Mouse (Mus musculus) kidney, embryonic 15.5 days (tissue): ENCODE data around the gene Gm44973. TPM values are rescaled to one million over a fixed set of nuclear protein-coding genes. Genes with fewer than 3 reads are reported as not detected.
"Not testable (repeated sequence)": the region's sequence is repeated elsewhere in the genome, so short reads cannot be mapped to it uniquely, and the experiment has no call there.

ENCODE experiments used
- ATAC-seq: fragments of 200-750 bp; cut with Nextera tagmentation; replicated peaks from 2 replicates; pipeline ENCODE4 v1.8.0; 2017; ENCODE audit warnings: moderate TSS enrichment; ENCODE audit not compliant: low FRiP score
- H3K27ac ChIP-seq: fragments of 300-500 bp; sonication (generic); 2 replicates; pipeline ENCODE4 v1.5.1; 2015; ENCODE audit warnings: mild to moderate bottlenecking, inconsistent platforms
- H3K27me3 ChIP-seq: fragments of 300-500 bp; sonication (generic); 2 replicates; pipeline ENCODE4 v1.6.1; 2015; ENCODE audit warnings: inconsistent platforms
- H3K36me3 ChIP-seq: fragments of 300-500 bp; sonication (generic); 2 replicates; pipeline ENCODE4 v1.6.1; 2015; ENCODE audit warnings: inconsistent platforms
- H3K4me1 ChIP-seq: fragments of 300-500 bp; sonication (generic); 2 replicates; pipeline ENCODE4 v1.6.1; 2015; ENCODE audit warnings: inconsistent platforms
- H3K4me2 ChIP-seq: fragments of 300-500 bp; sonication (generic); 2 replicates; pipeline ENCODE4 v1.6.1; 2015; ENCODE audit warnings: moderate library complexity, mild to moderate bottlenecking, inconsistent platforms
- H3K4me3 ChIP-seq: fragments of 300-500 bp; sonication (generic); replicated peaks from 2 replicates; pipeline ENCODE4 v1.5.1; 2015; ENCODE audit warnings: mild to moderate bottlenecking, inconsistent platforms
- H3K9ac ChIP-seq: fragments of 300-500 bp; sonication (generic); 2 replicates; pipeline ENCODE4 v1.6.1; 2015; ENCODE audit warnings: mild to moderate bottlenecking, inconsistent platforms
- H3K9me3 ChIP-seq: fragments of 300-500 bp; sonication (generic); replicated peaks from 2 replicates; pipeline ENCODE4 v1.6.1; 2016; ENCODE audit warnings: inconsistent platforms
- WGBS: fragments of 180-500 bp; shearing (Covaris S2); methylation state at CpG from one replicate; pipeline ENCODE4 v1.1.7; 2015; ENCODE audit warnings: mixed read lengths; 5-methylcytosine and 5-hydroxymethylcytosine counted together
- polyA plus RNA-seq: library from polyadenylated mRNA; unstranded; fragments of >200 nt; fragmentation: Nextera tagmentation; extraction: Ambion mirVana; gene quantifications from 2 replicates; pipeline ENCODE4 v1.2.1, GENCODE M21; 2015

Gene Gm44973
- polyA plus RNA-seq, 1 experiment from 2014 or later, result 2.5 TPM

DNA sequence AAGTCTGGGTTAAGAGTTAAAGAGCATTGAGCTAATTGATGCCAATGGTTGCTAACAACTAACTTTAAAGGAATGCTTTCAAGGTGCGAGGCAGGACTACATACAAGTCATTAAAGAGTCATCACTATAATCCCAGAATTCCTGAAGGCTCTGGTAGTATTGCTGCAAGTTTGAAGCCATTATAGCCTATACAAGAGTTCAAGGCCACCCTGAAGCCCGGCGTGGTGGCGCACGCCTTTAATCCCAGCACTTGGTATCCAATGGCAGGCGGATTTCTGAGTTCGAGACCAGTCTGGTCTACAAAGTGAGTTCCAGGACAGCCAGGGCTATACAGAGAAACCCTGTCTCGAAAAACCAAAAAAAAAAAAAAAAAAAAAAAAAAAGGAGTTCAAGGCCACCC is 4.3 kb downstream of the Gm44973 start:
- Histone ChIP-seq H3K4me1 (peaks cover 30% of the 10 kb centered on the region), H3K9ac (peak overlapping the region; percentile 51), H3K36me3 (peaks cover 44% of the 10 kb centered on the region), H3K27ac (peak overlapping the region; percentile 97), H3K4me3 (peak overlapping the region; percentile 66), H3K4me2 (peak overlapping the region; percentile 67)
- not testable (repeated sequence) for ATAC-seq, H3K9me3 ChIP-seq, H3K27me3 ChIP-seq
- 28% methylated on average over 8 of the region's 8 CpGs for WGBS

DNA sequence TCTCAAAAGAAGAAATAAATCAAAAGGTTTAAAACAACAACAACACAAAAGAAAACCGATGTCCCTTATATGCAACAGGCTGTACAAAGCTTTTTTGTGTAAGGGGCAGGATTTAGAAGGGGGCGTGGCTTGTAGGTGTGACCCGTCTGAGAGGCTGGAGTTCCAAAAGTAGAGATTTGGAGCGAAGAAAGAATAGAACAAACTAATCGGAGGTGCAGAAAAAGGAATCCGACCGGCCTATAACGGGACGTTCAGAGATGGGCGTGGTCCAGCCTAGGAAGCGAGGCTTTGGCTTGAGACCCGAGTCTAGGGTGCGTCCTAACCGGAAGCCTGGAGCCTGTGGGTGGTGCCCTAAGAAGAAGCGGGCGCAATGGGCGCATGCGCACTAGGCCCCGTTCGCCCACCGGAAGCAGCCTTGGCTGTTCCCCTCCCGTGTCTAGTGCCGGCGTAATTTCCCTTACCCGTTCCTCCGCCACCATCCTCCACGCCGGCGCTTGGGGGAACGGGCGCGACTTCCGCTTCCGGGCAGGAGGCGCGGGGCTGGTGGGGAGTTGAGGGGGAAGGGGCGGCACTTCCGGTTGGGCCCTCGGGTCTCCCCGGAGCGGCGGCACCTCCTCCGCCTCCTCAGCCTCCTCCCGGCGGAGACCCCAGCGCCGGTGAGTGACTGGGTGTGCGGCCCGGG is 4.8 kb downstream of the Gm44973 start, which contains the start of the genes Zfp865 and Ccdc106:
Zfp865 (plus strand) TSS at position 377 of the 682 bp plus-strand sequence.
Ccdc106 (plus strand) TSS at position 554 of the 682 bp plus-strand sequence.
- H3K27ac ChIP-seq, result peak within 1 kb of the TSS; percentile 97
- H3K36me3 ChIP-seq, result peaks cover 49% of the 10 kb centered on the region
- H3K27me3 ChIP-seq, result no peaks in the 10 kb centered on the region
- ATAC-seq, result peak; percentile 91
- WGBS, result under 1% methylated on average over 29 of the region's 49 CpGs
- H3K9ac ChIP-seq, result peak within 1 kb of the TSS; percentile 81
- H3K4me2 ChIP-seq, result peak within 1 kb of the TSS; percentile 67
- H3K9me3 ChIP-seq, result no peaks in the 10 kb centered on the region
- peaks cover 30% of the 10 kb centered on the region for H3K4me1 ChIP-seq
- peak within 1 kb of the TSS; percentile 66 for H3K4me3 ChIP-seq

DNA sequence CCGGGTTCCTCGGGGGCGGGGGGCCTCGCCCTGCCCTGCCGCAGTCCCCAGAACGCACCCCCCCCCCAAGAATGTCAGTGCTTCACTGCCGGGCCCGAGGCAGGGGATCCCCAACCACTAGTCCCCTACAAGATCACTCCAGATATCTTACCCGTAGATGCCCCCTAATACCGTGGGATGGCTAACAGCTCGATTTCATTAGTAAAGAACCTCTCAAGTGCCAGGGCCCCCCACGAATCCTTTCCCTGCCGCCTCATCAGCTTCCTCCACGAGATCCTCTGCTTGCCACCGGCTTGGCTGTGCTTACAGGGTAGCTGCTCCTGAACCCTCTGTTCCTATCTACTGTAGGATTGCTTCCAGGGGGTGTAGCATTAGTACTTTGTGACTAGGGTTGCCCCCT is 5.4 kb downstream of the Gm44973 start:
- peak overlapping the region; percentile 97 for H3K27ac ChIP-seq
- no peaks in the 10 kb centered on the region for H3K9me3 ChIP-seq
- peak overlapping the region; percentile 81 for H3K9ac ChIP-seq
- peaks cover 55% of the 10 kb centered on the region for H3K36me3 ChIP-seq
- H3K27me3 ChIP-seq, result no peaks in the 10 kb centered on the region
- peak overlapping the region; percentile 66 for H3K4me3 ChIP-seq
- WGBS, result 3% methylated on average over 15 of the region's 15 CpGs
- peak overlapping the region; percentile 67 for H3K4me2 ChIP-seq
- ATAC-seq, result peak; percentile 7
- H3K4me1 ChIP-seq, result peaks cover 30% of the 10 kb centered on the region

DNA sequence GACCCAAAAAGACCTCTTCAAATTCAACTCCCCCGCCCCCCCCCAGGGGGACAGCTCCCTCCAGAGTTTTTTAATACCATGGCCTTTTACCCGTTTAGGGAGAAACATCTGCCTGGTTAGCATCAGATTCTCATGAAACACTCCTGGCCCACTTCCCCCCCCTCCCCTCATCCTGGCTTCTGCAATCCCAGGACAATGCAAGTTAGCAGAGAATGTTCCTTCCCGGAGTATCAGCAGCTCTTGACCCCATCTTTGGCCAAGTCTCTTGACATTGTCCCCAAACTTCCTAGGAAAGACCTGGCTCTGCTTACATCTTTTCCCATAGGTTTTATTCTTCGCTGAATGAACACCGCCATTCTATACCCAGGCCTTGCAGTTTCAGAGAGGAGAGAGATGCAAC is 5.9 kb downstream of the Gm44973 start:
- WGBS, result 48% methylated on average over 5 of the region's 5 CpGs
- Histone ChIP-seq H3K9me3 (no peaks in the 10 kb centered on the region), H3K4me2 (peak overlapping the region; percentile 67), H3K4me3 (peak overlapping the region; percentile 66), H3K27me3 (no peaks in the 10 kb centered on the region), H3K4me1 (peaks cover 25% of the 10 kb centered on the region), H3K36me3 (peaks cover 60% of the 10 kb centered on the region), H3K9ac (peak overlapping the region; percentile 81), H3K27ac (peak overlapping the region; percentile 97)
- no peak for ATAC-seq

DNA sequence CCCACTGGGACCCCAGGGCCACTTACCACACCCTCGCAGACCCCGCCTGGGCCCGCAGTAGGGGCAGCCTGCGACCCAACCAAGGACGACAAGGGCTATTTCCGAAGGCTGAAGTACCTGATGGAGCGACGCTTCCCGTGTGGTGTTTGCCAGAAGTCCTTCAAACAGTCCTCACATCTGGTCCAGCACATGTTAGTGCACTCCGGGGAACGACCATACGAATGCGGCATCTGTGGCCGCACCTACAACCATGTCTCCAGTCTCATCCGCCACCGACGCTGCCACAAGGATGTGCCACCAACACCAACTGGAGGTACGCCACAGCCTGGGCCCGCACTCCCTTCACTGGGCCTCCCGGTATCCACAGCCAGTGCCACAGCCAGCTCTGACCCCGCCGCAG is 14.2 kb downstream of the Gm44973 start:
- peaks cover 98% of the 10 kb centered on the region for H3K36me3 ChIP-seq
- no peak overlapping the region for H3K9ac ChIP-seq
- no peak overlapping the region for H3K4me2 ChIP-seq
- peaks cover 38% of the 10 kb centered on the region for H3K9me3 ChIP-seq
- no peak overlapping the region for H3K27ac ChIP-seq
- H3K4me3 ChIP-seq, result no peak overlapping the region
- H3K27me3 ChIP-seq, result no peaks in the 10 kb centered on the region
- ATAC-seq, result 0 out of 2 replicates have a peak, but pooled peaks have one; percentile 20
- no peaks in the 10 kb centered on the region for H3K4me1 ChIP-seq
- WGBS, result 95% methylated on average over 22 of the region's 22 CpGs

DNA sequence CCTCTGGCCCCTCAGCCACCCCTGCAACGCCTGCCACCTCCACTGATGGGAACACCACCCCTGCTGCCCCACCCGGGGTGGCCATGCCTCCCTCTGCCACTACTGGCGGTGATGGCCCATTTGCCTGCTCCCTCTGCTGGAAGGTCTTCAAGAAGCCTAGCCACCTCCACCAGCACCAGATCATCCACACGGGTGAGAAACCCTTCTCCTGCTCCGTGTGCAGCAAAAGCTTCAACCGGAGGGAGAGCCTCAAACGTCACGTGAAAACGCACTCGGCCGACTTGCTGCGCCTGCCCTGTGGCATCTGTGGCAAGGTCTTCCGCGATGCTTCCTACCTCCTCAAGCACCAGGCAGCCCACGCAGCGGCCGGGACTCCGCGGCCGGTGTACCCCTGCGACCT is 14.7 kb downstream of the Gm44973 start:
- WGBS, result 91% methylated on average over 21 of the region's 21 CpGs
- Histone ChIP-seq H3K27ac (no peak overlapping the region), H3K4me2 (no peak overlapping the region), H3K4me1 (no peaks in the 10 kb centered on the region), H3K27me3 (no peaks in the 10 kb centered on the region), H3K4me3 (no peak overlapping the region), H3K9ac (no peak overlapping the region), H3K9me3 (peaks cover 38% of the 10 kb centered on the region), H3K36me3 (peaks cover 98% of the 10 kb centered on the region)
- no peak for ATAC-seq

DNA sequence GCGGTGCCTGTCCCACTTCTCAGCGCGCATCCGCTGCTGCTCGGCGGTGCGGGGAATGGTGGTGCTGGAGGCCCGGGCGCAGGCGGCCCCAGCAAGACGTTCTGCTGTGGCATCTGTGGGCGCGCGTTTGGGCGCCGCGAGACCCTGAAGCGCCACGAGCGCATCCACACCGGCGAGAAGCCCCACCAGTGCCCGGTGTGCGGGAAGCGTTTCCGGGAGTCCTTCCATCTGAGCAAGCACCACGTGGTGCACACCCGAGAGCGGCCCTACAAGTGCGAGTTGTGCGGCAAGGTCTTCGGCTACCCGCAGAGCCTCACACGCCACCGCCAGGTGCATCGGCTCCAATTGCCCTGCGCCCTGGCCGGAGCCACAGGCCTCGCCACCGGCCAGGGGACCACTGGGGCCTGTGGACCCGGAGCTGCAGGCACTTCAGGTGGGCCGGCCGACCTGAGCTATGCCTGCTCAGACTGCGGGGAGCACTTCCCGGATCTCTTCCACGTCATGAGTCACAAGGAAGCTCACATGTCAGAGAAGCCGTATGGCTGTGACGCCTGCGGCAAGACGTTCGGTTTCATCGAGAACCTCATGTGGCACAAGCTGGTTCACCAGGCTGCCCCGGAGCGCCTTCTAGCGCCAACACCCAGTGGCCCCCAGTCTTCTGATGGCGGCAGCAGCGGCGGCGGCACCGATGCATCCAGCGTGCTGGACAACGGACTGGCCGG is 15.4 kb downstream of the Gm44973 start:
- Histone ChIP-seq H3K27me3 (no peaks in the 10 kb centered on the region), H3K27ac (no peak overlapping the region), H3K9ac (no peak overlapping the region), H3K9me3 (peaks cover 38% of the 10 kb centered on the region), H3K4me1 (no peaks in the 10 kb centered on the region), H3K4me3 (no peak overlapping the region), H3K36me3 (peaks cover 98% of the 10 kb centered on the region), H3K4me2 (no peak overlapping the region)
- no peak for ATAC-seq
- WGBS, result 83% methylated on average over 63 of the region's 63 CpGs

DNA sequence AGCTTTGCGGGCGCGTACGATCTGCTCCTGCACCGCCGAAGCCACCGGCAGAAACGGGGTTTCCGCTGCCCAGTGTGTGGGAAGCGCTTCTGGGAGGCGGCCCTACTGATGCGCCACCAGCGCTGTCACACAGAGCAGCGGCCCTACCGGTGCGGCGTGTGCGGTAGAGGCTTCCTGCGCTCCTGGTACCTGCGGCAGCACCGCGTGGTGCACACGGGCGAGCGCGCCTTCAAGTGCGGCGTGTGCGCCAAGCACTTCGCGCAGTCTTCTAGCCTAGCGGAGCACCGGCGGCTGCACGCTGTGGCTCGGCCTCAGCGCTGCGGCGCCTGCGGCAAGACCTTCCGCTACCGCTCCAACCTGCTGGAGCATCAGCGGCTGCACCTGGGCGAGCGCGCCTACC is 16.2 kb downstream of the Gm44973 start:
- no peak overlapping the region for H3K4me3 ChIP-seq
- H3K9me3 ChIP-seq, result peaks cover 38% of the 10 kb centered on the region
- H3K36me3 ChIP-seq, result peaks cover 98% of the 10 kb centered on the region
- H3K4me2 ChIP-seq, result no peak overlapping the region
- ATAC-seq, result 0 out of 2 replicates have a peak, but pooled peaks have one; percentile 10
- H3K27ac ChIP-seq, result no peak overlapping the region
- no peaks in the 10 kb centered on the region for H3K4me1 ChIP-seq
- no peak overlapping the region for H3K9ac ChIP-seq
- 82% methylated on average over 46 of the region's 46 CpGs for WGBS
- H3K27me3 ChIP-seq, result no peaks in the 10 kb centered on the region

DNA sequence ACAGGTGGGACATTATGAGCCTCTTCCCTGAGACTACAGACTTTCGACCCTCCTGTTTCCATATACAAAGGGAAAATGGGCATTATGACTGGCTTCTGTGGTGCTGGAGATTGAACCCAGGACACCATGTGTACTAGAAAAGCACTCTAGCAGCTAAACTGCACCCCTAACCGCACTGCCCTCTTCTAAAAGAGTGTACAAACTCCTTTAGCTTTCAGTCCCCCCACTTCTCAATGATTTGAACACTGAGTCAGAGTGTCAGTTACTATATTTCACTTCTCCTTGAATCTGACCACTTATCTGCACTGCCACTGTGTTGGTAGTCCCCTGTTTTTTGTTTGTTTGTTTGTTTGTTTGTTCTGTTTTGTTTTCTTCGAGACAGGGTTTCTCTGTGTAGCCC is 18.5 kb downstream of the Gm44973 start, which contains the start of gene 4632433K11Rik:
4632433K11Rik (plus strand) TSS at position 301 of the 400 bp plus-strand sequence.
- H3K27me3 ChIP-seq, result no peaks in the 10 kb centered on the region
- H3K36me3 ChIP-seq, result peaks cover 77% of the 10 kb centered on the region
- no peak within 1 kb of the TSS for H3K9ac ChIP-seq
- H3K27ac ChIP-seq, result no peak within 1 kb of the TSS
- 88% methylated on average over 3 of the region's 3 CpGs for WGBS
- H3K4me3 ChIP-seq, result no peak within 1 kb of the TSS
- H3K4me1 ChIP-seq, result peaks cover 3% of the 10 kb centered on the region; the same call in 1 of the 2 replicates
- no peak within 1 kb of the TSS for H3K4me2 ChIP-seq
- H3K9me3 ChIP-seq, result peaks cover 34% of the 10 kb centered on the region
- no peak for ATAC-seq

DNA sequence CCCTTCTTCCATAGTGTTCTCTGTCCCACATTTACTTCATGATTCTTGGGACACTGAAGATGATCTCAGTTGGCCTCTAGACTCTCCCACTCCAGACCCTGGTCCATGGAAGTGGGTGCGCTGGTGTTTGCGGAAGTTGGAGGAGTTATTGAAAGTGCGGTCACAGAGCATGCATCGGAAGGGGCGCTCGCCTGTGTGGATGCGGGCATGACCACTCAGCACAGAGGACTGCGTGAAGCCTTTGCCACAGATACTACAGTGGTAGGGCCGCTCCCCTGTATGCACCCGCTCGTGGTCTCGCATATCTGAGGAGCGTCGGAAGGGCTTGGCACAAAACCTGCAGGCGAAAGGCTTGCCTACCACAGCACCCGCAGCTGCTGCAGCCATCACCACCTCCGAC is 20.3 kb downstream of the Gm44973 start:
- Histone ChIP-seq H3K4me3 (no peak overlapping the region), H3K4me1 (peaks cover 11% of the 10 kb centered on the region; the same call in 1 of the 2 replicates), H3K27me3 (no peaks in the 10 kb centered on the region), H3K9ac (no peak overlapping the region), H3K9me3 (peaks cover 16% of the 10 kb centered on the region), H3K4me2 (no peak overlapping the region), H3K36me3 (peaks cover 61% of the 10 kb centered on the region), H3K27ac (no peak overlapping the region)
- ATAC-seq, result no peak
- 95% methylated on average over 17 of the region's 17 CpGs for WGBS

DNA sequence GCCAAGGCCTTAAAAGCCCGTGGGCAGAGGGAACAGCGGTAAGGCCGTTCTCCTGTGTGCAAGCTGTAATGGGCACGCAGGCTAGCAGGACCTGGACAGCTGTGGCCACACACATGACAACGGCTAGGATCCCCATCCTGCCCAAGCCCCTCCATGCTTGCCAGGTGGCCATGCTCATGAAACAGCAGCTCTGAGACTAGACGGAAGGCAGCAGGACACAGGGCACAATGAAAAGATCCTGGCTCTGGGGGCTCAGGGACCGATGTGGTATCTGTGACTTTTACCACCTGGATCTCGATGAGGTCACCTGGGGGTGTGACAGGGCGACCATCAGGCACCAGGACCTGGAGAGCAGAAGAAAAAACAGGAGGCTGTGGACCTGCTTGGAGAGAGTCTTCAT is 20.8 kb downstream of the Gm44973 start:
- no peak for ATAC-seq
- 90% methylated on average over 9 of the region's 9 CpGs for WGBS
- Histone ChIP-seq H3K9ac (no peak overlapping the region), H3K27ac (no peak overlapping the region), H3K9me3 (peaks cover 11% of the 10 kb centered on the region), H3K36me3 (peaks cover 57% of the 10 kb centered on the region), H3K27me3 (no peaks in the 10 kb centered on the region), H3K4me2 (no peak overlapping the region), H3K4me3 (no peak overlapping the region), H3K4me1 (peaks cover 11% of the 10 kb centered on the region; the same call in 1 of the 2 replicates)

DNA sequence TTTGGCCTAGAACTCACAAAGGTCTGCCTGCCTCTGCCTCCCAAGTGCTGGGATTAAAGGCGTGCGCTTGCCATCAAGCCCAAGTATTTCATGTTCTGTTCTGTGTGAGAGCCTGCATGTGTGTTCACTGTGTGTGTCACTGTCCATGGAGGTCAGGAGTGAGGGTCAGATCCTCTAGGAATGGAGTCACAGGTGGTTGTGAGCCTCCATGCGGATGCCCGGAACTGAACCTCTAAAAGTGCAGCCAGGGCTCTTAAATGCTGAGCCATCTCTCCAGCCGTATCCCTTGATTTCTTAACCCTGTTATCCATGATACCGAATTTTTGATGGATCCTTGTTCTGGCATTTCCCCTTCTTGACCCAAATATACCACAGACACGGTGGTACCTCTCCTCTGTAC is 21.7 kb downstream of the Gm44973 start:
- 94% methylated on average over 7 of the region's 7 CpGs for WGBS
- no peak for ATAC-seq
- Histone ChIP-seq H3K36me3 (peaks cover 52% of the 10 kb centered on the region), H3K4me1 (peaks cover 11% of the 10 kb centered on the region; the same call in 1 of the 2 replicates), H3K9ac (no peak overlapping the region), H3K9me3 (peaks cover 2% of the 10 kb centered on the region; the same call in 1 of the 2 replicates), H3K4me3 (no peak overlapping the region), H3K27ac (no peak overlapping the region), H3K4me2 (no peak overlapping the region), H3K27me3 (no peaks in the 10 kb centered on the region)
